Mouse (Mus musculus) cerebellum, adult 18-20 months (tissue): ENCODE measurements around the gene Stap2.

Experiments used
- DNase-seq, 2 experiments: peaks; one replicate each; pipeline ENCODE4 v3.0.0; 2021

Stap2 gene

DNA sequence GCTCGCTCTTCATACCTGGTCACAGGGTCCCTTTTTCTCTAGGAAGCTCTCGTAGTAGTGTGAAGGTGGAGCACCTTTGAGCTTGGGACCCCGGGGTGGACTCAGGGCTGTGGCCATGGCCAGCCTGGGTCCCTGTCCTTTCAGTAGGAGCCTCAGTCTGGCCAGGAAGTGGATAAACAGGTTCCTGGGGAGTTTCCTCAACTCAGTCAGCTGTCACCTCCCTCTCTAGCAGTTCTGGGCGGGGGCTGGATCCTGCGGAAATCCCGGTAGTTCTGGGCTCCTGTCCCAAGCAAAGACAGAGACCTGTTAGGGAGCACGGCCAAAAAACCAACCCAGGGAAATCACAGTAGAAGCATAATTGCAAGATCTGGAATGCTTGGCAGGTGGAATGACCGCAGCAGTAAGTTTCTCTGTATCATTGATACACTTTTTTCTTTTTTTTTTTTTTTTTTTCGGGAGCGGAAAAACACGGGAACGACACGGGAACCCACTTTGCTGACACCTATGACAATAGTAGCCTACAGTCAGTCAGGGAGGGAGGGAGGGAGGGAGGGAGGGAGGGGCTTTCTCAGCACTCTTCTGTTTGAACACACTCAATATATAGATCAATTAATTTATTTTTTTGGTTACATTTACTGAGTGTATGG lies at the start of gene Stap2, which contains the start of gene Mpnd:
Gene Stap2, minus strand, starts transcription at position 170 of the 647 bp plus-strand sequence.
Gene Mpnd, plus strand, starts transcription at position 297 of the 647 bp plus-strand sequence.
- peak; percentile 69 to 79 for DNase-seq

DNA sequence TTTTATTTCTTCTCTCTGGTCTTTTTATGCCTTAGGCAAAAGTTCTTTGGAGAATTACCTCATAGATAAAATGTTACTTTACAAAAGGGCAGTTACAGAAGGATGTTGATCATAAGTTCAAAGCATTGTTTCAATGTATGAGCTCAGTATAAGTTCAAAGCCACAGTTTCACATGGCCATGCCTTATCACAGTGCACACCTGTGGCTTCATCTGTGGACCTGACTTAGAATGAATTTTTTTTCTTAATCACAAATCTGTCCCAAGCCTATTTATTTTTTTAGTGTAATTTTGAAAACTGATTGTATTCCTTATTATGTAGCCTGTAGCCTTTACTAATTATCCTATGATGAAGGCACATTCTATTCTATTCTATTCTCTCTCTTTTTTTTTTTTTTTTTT lies 49.6 kb upstream of the Stap2 start:
- DNase-seq = no peak

- DNase-seq = no peak
These were observed 46.0 kb upstream of the Stap2 start for GRCm38 (mm10) chr17:56051369-56051768.

- peak in 1 of 2 experiments; percentile 18 for DNase-seq
These were observed 35.4 kb upstream of the Stap2 start for GRCm38 (mm10) chr17:56040857-56041163.

- DNase-seq = peak; percentile 95 to 98
These were observed 34.9 kb upstream of the Stap2 start, which contains the start of gene Chaf1a for GRCm38 (mm10) chr17:56040030-56040856. Gene Chaf1a (plus strand): TSS chr17:56040439.

DNA sequence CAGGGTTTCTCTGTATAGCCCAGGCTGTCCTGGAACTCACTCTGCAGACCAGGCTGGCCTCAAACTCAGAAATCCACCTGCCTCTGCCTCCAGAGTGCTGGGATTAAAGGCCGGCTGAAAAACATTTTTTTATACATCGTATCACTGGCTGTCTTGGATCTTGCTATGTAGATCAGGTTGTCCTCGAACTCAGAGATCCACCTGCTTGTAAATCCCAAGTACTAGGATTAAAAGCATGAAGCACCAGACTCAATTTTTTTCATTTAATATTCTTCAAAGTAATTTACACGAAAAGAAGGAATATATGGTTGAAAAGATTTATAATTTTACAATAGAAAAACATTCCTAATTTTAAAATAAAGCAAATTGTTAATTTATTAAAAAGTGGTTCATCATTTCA lies 34.0 kb upstream of the Stap2 start:
- DNase-seq = peak in 1 of 2 experiments; percentile 5

DNA sequence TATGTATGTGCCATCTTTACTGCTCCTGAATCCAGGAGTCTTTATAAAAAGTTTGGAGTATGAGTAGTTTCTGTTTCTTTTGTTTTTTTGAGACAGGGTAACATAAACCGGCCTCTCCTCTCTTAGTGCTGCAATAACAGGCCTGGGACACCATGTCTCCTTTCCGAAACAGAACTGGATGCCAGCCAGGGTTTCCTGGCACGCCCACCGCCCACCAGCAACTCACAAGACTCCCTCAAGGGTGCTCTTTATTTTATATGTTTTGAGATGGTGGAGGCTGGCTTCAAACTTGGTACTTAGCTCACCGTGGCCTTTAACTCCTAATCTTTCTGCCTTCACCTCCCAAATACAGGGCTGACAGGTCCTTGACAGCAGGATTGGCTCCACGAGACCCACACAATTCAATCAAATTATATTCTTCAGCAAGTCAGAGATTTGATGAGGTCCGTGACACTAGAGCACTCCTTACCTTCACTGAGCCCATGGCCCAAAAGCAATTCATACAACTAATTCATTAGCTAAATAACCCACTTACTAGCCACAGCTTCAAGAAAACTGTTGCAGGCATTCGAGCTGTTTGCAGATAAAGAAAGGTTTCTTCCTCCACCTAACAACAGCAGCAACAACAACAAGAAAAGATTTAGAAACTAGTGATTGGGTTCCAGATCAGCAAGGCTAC lies 33.3 kb upstream of the Stap2 start:
- peak in 1 of 2 experiments; percentile 39 for DNase-seq

DNA sequence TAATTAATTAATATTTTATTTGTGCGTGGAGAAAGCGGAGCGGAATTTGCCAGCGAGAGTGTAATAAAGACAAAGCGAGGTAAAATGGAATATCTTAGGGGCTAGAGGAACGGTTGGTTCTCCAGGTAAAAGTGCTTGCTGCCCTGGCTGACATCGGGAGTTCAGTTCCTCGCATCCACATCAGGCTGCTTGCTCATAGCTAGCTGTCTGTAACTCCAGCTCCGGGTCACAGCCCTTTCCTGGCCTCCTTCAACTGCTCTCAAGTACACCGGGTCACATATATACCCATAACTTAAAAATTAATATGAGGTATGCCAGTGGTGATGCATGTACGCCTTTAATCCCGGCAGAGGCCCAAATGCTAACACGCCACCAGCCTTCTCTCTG lies 31.5 kb upstream of the Stap2 start:
- no peak for DNase-seq

- DNase-seq = peak; percentile 98 to 100
These were observed 31.0 kb upstream of the Stap2 start, which contains the start of gene Sh3gl1 for GRCm38 (mm10) chr17:56036176-56036900. Gene Sh3gl1 (minus strand): TSS chr17:56036635.

DNA sequence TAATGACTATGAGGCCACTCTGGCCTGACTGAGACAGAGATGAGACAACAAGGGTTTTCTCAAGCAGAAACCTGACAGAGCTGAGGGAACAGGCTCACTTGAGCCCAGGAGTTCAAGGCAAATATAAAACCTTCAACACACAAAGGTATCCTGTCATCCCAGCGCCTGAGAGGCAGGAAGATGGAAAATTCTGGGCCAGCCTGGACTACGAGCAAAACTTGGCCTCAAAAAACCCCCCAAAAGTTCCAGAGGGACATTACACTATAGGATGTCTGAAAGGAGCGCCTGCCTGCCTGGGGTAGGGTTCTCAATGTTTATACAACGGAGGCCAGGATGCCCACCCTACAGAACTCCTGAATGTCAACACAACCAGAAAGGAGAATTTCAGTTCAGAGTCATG lies 29.8 kb upstream of the Stap2 start:
- DNase-seq = no peak

- DNase-seq = peak in 1 of 2 experiments; percentile 17
These were observed 29.3 kb upstream of the Stap2 start for GRCm38 (mm10) chr17:56034726-56035100.

GRCm38 (mm10) chr17:56034040-56034725 lies 28.8 kb upstream of the Stap2 start:
- peak in 1 of 2 experiments; percentile 15 for DNase-seq

GRCm38 (mm10) chr17:56032831-56033230 lies 27.4 kb upstream of the Stap2 start:
- DNase-seq = peak in 1 of 2 experiments; percentile 7

- peak; percentile 16 to 21 for DNase-seq
These were observed 26.8 kb upstream of the Stap2 start for GRCm38 (mm10) chr17:56032127-56032733.

- DNase-seq = peak in 1 of 2 experiments; percentile 21
These were observed 26.0 kb upstream of the Stap2 start for GRCm38 (mm10) chr17:56031431-56031830.

- peak; percentile 34 to 36 for DNase-seq
These were observed 25.5 kb upstream of the Stap2 start for GRCm38 (mm10) chr17:56030919-56031318.

GRCm38 (mm10) chr17:56030238-56030870 lies 25.0 kb upstream of the Stap2 start:
- peak; percentile 53 to 60 for DNase-seq

GRCm38 (mm10) chr17:56027801-56028441 lies 22.5 kb upstream of the Stap2 start:
- DNase-seq = peak; percentile 63 to 69

DNA sequence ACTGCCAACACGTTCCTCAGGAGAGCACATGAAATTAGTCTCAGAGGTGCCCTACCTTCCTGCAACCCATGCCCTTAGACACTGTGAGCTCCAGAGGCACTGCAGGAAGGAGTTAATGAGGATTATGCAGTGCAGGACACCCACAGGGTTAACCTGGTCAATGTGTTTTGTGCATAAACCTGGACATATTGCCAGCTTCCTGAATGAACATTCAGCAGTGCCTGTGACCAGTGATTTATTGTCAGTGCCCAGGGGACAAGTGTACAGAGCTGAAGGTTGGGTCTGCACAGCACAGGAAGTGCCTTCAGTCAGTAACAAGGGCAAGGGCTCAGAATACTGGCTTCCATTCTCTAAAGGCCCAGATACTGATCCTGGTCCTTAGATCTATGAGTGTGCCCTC lies 21.5 kb upstream of the Stap2 start:
- DNase-seq = peak in 1 of 2 experiments; percentile 31

GRCm38 (mm10) chr17:56026303-56026702 lies 20.9 kb upstream of the Stap2 start:
- DNase-seq = peak in 1 of 2 experiments; percentile 9
